Mouse (Mus musculus): ENCODE measurements around the gene Cacna1s.

- no peak for TF ChIP-seq CTCF (IDR thresholded peaks at IDR 0.05; ENCODE audit: borderline replicate concordance, extremely low read depth, insufficient read depth, insufficient read length)
- TF ChIP-seq POLR2A (IDR thresholded peaks at IDR 0.05; ENCODE audit: borderline replicate concordance, extremely low read depth, insufficient read depth, insufficient read length, poor library complexity, severe bottlenecking), result no peak
Measured at GRCm38 (mm10) chr1:136117069-136117468, 64.5 kb downstream of the Cacna1s start.

All from brain, embryonic 14.5 days (tissue).